Mouse (Mus musculus) MN1 (cell line): ENCODE measurements around the gene Mthfd1l.

ENCODE experiments used
- DNase-seq: peaks from one replicate; pipeline ENCODE4 v3.0.0-alpha.2; 2016; ENCODE audit warnings: low spot score

Gene Mthfd1l

GRCm38 (mm10) chr10:3972981-3973588 lies at the start of gene Mthfd1l:
Gene Mthfd1l, plus strand, starts transcription at chr10:3973118.
- DNase-seq: peak; percentile 96

GRCm38 (mm10) chr10:3928008-3928545 lies 44.8 kb upstream of the Mthfd1l start:
- no peak for DNase-seq

GRCm38 (mm10) chr10:3931831-3932230 lies 41.1 kb upstream of the Mthfd1l start:
- DNase-seq: no peak

- DNase-seq: no peak
Observed at GRCm38 (mm10) chr10:3933311-3933940, 39.5 kb upstream of the Mthfd1l start.

GRCm38 (mm10) chr10:3936864-3937263 lies 36.1 kb upstream of the Mthfd1l start:
- DNase-seq: no peak

GRCm38 (mm10) chr10:3939895-3940595 lies 32.9 kb upstream of the Mthfd1l start:
- DNase-seq: no peak

GRCm38 (mm10) chr10:3940596-3940975 lies 32.3 kb upstream of the Mthfd1l start:
- no peak for DNase-seq

GRCm38 (mm10) chr10:3941054-3941757 lies 31.7 kb upstream of the Mthfd1l start:
- no peak for DNase-seq

- DNase-seq: no peak
Observed at GRCm38 (mm10) chr10:3942289-3942688, 30.6 kb upstream of the Mthfd1l start.

GRCm38 (mm10) chr10:3943492-3944395 lies 29.2 kb upstream of the Mthfd1l start:
- peak; percentile 86 for DNase-seq

GRCm38 (mm10) chr10:3946871-3947270 lies 26.0 kb upstream of the Mthfd1l start:
- DNase-seq: no peak

- no peak for DNase-seq
Observed at GRCm38 (mm10) chr10:3947346-3947745, 25.6 kb upstream of the Mthfd1l start.

- no peak for DNase-seq
Observed at GRCm38 (mm10) chr10:3949306-3949705, 23.6 kb upstream of the Mthfd1l start.

GRCm38 (mm10) chr10:3956471-3956870 lies 16.4 kb upstream of the Mthfd1l start:
- no peak for DNase-seq

GRCm38 (mm10) chr10:3958591-3958990 lies 14.3 kb upstream of the Mthfd1l start:
- no peak for DNase-seq

GRCm38 (mm10) chr10:3969026-3969425 lies 3.9 kb upstream of the Mthfd1l start:
- DNase-seq: no peak

- DNase-seq: no peak
Observed at GRCm38 (mm10) chr10:3972237-3972636, 681 bp upstream of the Mthfd1l start.

- peak; percentile 96 for DNase-seq
Observed at GRCm38 (mm10) chr10:3973589-3974070, 712 bp downstream of the Mthfd1l start.

GRCm38 (mm10) chr10:3974380-3974779 lies 1.5 kb downstream of the Mthfd1l start:
- no peak for DNase-seq

- DNase-seq: no peak
Observed at GRCm38 (mm10) chr10:3975898-3976622, 3.1 kb downstream of the Mthfd1l start.

GRCm38 (mm10) chr10:3976623-3977010 lies 3.7 kb downstream of the Mthfd1l start:
- no peak for DNase-seq
